Mouse (Mus musculus): ENCODE data around the gene Tmigd1.

DNA sequence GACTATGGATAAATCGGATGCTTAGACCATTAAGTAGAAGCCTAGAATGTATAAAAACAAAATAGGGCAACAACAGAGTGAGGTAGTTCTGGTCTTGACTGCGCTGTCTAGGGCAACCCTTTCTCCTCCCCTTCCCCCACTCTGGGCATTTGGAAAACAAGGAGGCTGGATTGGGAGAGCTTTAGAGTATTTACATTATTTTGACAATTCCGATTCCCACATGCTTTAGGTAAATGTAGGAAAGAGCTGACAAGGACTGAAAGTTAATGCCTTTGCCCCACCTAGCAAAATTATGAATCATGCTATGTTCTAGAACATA lies 15.2 kb downstream of the Tmigd1 start:
- no peak for TF ChIP-seq CTCF (IDR thresholded peaks at IDR 0.05)
- TF ChIP-seq POLR2A (IDR thresholded peaks at IDR 0.05; ENCODE audit: insufficient read depth, low read depth, low read length): no peak
